Mouse (Mus musculus) retina, postnatal 1 day (tissue): ENCODE data around the gene Slc6a17.

Experiments
- DNase-seq: peaks from one replicate; pipeline ENCODE4 v3.0.0-alpha.2; 2012

The Slc6a17 gene

DNA sequence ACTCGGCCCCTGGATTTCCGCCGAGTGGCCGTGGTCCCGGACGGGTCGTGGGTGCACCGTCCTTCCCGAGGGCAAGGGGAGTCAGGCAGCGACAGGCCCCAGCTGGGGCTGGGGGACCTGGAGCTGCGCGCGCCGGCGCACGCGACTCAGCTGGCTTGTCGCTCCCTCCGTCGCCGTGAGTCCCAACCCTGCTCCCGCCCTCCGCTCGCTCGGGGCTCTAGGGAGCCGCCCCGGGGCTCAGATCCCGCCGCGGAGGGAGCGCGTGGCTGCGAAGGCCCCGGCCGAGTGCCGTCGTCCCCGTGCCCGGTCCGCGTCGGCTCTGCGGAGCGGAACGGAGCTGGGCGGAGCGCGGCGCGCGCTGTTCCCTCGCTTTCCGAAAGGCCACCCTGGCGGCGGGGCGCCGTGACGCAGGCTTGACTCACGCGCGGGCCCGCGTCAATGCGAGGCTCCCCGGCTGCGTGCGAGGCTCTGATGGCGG, at the start of gene Slc6a17:
Slc6a17 (minus strand) TSS at position 388 of the 478 bp plus-strand sequence.
- DNase-seq: peak; percentile 80

DNA sequence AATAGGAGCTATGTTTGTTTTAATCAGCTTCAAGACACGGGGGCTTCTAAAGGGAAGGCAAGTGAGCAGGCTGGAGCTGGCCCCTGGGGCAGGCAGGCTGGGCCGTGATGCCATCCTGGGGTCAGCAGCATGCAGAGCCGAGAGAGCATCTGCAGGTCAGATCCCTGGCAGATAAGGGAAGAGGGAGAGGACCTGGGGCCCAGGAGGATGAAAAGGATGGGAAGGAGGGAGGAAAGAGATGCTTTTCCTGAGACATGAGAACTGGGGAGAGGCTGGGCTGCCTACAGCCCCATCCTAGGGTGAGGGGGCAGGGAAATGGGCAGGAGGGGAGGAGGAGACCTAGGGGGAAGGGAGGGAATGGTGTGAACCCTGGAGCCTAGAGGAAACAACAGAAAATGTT, 47.5 kb upstream of the Slc6a17 start:
- no peak for DNase-seq

DNA sequence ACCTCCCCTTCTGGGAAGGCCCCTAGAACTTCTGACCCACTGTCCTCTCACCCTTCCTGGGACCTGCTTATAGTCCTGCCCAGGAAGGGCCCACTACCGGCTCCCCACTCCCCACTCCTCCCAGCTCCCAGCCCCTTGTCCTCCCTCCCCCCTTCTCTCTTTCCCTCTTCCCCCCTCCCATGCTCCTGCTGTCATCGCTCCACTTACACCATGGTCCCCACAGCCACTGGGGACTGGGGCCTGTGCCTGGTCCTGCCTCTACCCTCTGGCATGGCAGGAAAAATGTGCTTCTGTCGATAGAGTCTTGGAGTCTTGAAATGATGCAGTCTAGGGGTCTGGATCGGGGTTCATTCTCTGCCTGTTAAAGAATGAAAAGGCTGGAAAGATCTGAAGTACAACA, 46.1 kb upstream of the Slc6a17 start:
- no peak for DNase-seq

DNA sequence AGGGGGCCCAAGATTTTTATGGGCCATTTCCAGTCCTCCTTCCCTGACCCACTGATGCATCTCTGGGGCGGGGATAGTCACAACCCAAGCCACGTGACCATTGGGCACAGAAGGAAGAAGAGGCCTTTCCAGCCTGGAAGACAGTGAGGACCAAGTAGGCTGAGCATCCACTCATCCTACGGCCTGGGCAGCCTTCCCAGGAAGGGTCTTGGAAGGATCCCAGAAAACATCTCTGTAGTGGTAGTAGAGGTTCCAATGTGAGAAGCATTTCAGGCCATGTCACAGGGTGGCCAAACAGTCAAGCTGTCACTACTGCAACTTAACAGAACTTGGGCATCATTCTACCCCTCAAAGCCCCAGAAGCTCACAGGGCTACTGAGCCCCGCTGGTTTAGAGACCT, 44.8 kb upstream of the Slc6a17 start:
- no peak for DNase-seq

DNA sequence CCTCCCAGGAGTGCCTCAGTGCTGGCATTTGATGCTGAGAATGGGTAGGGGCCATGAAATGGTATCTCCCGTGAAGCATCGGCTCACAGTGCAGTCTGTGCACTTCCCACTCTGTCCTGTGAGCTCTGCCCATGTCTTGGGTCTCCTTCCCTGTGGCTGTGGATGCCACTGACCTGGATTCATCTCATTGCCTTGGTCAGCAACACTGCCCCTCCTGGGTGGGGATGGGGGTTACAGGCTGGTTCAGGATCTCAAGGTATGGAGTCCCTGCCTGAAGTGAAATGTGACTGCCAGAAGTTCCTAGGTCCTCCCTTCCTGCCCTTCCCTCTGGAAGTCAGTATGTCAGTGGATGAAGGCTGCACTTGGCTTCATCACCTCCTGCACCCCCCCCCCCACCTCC, 44.3 kb upstream of the Slc6a17 start:
- DNase-seq: peak; percentile 34

DNA sequence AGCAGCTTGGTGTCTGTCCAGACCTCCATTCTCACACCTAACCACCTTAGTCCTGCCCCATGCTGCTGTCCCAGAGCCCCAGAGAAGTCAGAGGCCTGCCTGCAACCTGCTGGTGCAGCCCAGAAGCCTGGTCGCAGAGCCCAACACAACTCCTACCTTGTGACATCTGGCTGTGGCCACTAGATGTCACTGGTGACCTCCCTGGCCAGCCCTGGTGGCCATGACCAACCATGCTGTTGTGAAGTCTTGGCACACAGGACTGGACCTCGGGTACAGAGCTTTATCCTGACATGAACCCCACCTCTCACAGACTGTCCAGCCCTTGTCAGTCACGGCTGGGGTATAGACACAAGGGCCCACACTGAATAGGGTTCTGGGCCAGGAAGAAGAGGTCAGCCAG, 41.4 kb upstream of the Slc6a17 start:
- DNase-seq: peak; percentile 76

DNA sequence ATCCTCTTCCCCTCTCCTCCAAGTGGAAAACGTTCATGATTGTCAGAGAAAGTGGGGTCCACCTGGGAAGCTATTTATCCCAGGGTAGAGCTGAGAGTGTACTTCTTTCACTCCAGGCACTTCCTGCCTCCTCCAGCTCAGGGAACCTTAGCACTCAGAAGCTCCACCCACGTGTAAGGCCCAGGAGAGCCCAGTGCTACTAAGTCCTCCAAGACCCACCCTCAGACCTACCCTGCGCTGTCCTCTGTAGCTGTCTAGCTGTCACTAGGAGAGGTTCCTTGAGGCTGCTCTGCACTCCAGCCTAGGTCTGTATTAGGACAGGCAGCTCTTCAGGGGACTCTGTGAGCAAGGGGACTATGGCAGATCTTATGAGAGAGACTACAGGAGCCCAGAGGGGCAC, 40.9 kb upstream of the Slc6a17 start:
- DNase-seq: no peak

DNA sequence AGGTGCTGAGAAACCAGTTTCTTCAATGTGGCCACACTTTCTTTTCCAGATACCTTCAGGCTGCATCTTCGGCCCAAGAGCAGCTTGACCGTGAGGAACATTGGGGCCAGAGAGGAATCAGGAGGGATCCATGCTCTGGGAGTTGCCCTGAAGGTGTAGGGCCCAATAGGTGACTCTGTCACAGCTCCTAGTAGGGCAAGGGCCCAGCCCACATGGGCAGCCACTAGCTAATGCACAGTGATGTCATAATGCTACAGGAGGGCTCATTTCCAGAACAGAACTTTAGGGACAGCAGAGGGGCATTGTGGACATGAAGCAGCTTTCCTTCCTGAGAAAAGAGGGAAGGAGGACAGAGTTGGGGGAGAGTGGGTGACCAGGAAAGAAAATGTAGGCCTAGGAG, 37.0 kb upstream of the Slc6a17 start, which contains the start of gene Ubl4b:
Ubl4b (minus strand) TSS at position 232 of the 400 bp plus-strand sequence.
- no peak for DNase-seq

DNA sequence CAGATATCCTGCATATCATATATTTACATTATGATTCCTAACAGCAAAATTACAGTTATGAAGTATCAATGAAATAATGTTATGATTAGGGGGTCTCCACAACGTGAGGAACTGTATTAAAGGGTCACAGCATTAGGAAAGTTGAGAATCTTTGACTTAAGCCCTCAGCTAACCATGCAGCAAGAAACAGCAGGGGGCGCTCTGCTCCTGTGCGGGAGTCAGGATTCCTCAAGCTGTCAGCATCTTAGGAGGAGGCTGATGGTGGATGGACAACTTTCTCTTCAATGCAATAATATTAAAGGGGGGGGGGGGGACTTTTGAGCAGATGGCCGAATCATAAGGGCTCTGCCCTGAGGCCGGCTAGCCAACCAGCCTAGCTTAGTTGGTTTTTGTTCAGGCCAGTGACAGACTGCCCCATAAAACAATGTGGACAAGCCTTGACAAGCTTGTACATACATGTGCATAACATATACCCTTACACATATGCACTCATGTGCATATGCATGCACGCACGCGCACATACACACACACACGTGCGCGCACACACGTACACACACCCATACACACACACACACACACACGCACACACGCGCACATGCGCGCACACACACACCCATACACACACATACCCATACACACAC, 32.7 kb upstream of the Slc6a17 start:
- peak; percentile 78 for DNase-seq

DNA sequence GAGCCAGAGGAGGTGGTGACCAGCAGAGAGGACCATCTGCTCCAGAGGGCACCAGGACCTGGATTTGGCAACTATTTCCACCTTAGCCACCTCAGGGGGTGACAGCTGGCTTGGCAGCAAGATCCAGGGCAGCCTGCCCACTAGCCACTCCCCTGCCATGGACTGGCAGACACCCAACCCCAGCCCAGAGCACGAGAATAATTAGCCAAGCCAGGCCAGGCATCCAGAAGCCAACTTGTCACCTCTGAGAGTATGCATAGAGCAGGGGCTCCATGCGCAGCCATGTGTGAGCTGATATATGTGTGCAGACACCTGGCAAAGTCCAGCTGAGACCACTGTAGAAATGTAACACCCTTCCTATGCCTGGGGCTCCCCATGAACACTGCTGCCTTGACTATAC, 29.1 kb upstream of the Slc6a17 start:
- peak; percentile 65 for DNase-seq

DNA sequence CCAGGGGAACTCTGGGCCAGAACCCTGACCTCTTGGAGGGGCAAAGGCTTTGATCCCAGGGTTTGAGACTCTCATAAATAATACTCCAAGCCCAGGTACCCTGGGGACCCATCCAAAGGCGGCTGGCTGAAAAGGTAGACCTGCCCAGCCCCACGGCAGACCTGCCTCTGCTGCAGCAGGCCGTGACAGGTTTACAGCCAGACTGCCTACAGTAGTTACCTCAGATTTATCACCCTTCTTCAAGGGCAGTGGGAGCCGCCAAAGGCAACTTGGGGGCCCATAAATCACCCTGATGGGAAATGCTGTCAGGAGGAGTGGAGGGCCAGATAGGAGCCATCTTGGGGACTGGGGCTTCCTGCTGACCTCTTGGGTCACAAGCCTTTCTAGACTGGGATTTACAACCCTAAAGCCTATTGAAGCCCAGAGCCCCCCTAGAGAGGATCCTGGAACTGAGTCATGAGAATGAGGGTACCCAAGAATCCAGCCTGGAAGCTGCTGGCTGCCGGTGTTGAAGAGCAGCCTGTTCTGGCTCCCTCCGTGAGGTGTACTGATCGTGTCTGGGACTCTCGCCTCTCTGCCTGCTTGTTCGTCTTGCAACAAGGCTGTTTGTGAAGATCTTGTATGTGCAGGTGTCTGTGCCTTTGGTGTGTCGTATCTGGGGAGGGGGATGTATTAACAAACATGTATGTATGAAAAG, 28.0 kb upstream of the Slc6a17 start:
- no peak for DNase-seq

DNA sequence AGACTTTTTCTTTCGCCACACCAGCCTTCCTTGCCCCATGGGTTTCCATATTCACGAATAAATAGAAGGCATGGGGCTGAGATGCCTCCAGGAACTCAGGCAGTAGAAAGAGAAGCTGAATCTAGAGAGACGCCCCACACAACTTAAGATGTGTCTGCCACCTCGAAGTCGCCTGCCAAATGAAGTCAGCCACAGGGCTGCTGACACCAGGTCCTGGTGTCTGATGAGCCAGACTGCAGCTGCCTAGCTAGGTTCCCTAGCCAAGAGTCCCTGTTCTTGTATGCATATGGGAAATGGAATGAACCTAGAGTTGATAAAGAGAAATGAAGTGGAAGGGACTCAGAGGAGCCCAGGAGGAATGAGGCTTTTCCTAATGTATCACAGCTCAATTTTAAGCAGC, 27.5 kb upstream of the Slc6a17 start:
- DNase-seq: no peak

DNA sequence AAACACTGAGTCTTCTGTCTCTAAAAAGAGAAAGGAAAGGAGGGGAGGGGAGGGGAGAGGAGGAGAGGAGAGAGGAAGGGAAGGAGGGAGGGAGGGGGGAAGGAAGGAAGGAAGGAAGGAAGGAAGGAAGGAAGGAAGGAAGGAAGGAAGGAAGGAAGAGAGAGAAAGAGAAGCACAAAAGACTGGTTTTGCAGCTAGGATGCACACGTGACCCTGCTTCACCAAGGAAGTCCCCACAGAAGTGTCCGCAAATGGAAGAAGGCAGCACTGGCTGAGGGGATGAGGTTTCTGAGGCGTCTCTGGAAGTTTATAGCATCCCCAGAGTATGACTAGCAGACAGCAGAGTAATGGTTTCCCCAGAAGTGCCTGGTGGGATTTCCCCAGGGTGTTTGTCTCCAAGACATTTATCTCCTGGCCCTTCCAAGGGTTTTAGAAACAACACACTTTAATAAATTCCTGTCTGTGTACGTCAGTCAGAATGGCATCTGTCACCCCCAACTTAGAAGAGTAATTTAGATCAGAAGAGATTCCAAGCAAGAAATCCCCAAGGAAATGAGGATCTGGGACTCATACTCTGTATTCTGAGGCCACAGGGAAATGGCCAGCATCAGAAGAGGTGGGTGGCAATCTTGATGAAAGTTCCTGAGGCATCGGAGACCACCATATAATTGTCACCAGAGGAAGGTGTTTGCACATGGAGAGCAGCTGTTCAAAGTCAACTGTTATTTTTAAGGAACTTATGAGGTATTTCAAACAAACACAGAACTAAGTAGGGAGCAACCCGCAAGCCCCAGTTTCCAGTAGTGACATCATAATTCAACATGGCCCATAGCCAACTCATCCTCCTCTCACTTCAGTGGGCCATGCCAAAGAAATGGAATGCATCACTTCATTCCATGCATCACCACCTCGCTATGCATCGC, 25.6 kb upstream of the Slc6a17 start:
- DNase-seq: no peak

DNA sequence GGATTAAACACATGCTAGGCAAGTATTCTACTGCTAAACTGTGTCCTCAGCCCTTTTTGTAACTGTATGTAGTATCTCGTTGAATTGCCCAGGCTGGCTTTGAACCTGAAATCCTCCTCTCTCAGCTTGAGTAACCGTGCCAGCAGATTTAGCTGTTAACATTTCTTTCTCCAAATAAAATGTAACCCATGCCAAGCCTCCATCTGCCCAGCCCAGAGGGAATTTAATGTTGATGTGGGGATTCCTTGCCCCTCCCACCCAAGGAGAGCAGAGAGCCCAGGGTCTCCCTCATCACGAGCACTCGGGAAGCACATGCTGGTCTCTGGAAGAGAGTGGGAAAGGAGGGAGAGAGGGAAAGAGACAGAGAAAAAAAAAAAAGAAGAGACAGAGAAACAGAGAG, 24.8 kb upstream of the Slc6a17 start:
- no peak for DNase-seq

DNA sequence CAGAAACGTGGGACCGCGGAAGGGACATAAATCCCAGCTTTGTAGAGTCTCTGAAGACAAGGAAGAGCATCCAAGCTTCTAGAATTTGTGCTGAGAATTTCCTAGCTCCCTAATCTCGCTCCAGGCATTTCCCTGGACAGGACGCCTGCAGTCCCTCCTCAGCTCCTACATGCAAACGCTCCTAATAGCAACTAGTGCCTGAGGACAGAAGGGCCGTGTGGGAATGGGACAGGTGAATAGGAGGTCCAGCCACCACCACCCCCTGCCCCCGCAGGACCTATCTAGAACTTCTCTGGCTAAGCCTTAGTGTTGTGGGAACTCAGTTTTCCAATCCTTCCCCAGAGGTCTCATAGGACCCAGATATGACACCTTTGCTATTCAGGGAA, 19.7 kb upstream of the Slc6a17 start:
- no peak for DNase-seq

DNA sequence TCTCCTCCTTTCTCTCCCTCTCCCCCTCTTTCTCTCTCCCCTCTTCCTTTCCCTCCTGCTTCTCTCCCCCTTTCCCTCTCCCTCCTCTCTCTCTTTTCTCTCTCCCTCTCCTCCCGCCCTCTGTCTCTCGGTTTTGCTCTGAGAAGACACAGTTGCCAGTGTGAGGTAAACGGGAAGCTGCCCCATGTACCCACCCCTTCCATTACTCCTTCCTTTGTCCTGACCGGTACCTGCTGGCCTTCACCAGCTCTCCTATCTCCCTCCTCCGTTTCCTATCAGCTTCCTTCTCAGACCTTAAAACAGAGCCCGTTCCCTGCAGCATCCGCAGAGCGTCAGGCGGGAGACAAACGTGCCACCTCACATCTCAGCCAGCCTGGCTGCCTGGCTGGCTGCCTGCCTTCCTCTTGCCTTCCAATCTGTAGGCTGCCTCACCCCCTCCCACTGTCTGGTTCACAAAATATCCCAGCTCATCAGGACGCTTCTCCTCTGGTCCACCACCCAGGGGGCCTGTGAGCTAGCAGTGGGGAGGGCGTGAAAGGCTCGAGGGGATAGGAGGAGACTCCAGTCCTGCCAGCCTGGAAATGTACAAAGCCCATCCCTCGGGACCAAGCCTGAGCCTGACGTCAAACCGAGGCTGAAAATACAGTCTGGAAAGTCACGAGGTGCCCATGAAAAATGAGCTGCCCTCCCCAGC, 19.1 kb upstream of the Slc6a17 start:
- peak; percentile 78 for DNase-seq

DNA sequence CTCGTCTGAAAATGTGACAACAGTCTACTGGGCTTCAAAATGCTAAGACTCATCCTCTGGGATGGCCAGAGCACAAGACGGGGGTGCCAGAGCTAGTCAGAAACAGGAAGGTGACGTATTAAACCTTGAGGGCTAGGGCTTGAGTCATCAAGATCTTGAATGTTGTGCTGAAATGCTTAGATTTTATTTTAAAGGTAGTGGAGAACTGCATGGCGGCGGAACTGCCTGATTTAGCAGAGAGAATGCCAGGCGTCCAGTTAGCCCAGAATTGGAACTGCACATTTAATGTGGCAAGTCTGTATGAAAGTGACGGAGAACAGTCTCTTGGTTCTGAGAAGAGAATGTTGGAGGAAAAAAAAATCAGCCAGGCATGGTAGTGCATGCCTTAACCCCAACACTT, 17.1 kb upstream of the Slc6a17 start:
- DNase-seq: no peak

DNA sequence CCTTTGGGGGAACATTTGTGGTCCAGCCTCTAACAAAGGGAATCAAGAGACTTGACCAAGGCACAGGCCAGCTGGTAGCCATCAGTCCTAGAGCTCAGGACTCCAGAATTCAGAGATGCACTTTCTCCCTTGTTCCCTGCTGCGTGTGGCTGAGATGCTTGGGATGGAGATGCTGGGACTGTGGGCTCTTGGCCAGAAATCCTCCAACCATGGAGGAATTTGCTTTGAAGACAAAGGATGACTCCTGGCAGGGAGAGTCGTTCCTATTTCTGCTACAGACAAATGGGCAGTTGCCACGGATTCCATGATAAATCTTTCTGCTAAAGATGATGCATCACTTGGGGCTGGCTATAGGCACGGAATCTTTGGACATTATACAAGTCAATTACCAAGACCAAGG, 15.7 kb upstream of the Slc6a17 start:
- no peak for DNase-seq

DNA sequence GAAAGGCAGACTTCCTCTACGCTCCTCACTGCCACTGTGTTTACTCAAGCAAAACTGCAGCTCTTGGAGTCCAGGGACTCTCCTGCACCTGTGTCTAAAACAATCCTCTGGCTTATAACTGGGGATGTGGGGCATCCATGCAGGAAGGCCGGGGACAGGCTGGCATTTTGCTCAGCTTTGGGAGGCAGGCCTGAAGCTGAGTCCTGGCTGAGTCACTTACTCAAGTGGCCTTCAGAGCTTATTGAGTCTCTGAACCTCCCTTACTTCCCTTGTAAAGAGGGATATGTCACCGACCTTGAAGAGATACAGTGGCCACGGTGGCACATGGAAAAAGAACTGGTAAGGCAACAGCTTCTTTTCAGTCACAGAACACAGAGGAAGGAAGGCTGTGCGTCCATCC, 12.8 kb upstream of the Slc6a17 start:
- no peak for DNase-seq

DNA sequence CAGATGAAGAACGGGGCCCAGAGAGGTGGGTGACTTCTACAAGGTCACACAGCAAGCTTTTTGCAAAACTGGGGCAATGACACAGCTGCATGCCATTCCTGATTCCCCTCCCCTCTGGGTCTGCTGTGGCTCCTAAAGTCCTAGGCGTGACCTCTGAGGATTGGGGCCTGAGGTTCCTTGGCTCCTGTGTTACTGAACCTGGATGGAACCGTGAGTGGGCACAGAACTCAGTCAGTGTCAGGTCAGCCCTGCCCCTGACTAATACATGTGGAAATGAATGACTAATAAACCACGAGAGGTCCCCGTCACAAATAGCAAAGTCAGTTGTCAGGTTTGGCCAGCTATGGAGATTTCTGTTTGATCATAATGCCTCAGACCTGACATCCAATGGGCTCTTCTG, 11.4 kb upstream of the Slc6a17 start:
- no peak for DNase-seq

DNA sequence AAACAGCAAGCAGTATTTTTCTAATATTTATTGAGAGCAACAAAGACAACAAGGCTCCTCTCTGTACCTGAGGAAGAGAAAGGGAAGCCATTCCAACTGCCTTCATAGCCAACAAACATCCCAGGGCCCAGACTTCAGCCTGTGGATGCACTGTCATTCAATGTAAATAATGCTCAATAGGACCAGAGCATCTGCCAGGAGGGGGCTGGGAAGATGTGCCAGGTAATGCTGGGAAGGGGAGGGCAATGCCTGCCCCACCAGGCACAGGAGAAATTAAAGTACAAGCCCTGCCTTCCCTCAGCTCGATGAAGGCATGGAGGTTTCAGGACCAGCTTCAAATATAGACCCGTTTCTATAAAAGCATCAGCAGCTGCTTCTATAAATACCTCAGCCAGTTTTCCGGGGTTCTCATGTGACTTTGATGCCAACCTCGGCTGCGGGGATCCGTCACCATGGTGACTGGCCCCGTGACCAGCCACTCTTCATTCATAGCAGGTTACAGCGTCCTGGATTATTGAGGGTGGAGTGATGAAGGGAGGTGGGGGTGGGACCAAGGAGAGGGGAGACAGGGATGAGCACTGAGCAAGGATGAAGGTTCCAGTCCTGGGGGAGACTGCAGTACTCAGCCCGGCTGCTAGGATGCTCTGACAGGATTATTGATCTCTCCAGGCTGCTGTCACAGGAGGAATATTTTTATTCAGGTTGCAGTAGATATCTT, 10.7 kb upstream of the Slc6a17 start:
- DNase-seq: peak; percentile 82

DNA sequence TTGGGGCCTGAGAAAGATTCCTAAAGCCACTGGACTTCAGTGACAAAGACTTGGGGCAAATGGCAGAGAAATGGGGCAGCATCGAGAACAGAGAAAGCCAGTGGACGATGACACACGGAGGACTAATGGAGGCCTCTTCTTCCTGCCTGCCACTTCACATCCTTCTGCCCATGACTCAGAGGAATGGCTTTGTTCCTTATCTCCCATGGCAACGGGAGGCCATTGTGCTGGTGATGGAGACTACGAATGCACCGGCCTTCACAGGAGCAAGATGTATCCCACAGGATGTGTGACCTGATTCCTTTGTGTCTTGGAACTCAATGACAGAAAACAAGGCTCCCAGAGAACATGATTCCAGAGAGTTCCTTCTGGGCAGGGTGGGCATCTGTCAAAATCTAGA, 6.7 kb upstream of the Slc6a17 start:
- peak; percentile 62 for DNase-seq
